Mouse (Mus musculus): ENCODE measurements around the gene Duoxa2.

The Duoxa2 gene

DNA sequence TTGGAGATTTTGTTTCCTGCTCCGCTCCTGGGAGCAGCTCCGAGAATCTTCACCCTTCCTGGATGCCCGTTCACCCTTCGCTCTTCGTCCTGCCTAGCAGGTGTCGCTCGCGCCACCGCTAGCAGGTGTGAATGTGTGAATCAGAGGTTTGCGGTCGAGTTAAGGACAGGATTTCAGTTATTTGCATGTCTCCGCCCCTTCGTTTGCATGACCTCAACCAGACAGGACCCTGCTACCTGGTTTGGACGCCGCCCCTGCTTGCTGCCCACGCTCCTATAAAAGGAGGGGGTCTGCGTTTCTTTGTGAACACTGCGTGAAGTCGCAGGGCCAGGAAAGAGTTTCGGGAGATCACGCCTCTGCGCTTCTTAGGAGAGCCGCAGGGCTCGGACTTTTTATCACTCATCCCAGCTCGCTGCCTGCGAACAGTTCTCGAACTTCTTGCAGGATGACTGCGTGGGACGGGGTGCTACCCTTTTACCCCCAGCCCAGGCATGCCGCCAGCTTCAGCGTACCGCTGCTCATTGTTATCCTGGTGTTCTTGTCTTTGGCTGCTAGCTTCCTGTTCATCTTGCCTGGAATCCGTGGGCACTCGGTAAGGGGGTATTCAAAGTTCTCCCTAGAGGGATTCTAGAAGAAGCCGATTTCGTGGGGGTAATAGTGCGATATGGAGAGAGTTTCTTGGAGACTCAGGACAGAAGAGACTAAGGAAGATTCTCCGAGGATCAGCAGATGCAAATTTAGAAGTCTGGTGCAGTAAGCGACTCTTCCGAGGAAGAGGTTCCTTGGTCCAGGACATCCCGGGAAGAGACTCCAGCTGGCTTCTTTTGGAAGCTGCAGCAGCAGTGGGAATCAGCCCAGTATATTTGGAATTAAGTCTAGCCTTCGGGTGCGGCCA is at the start of gene Duoxa2:
Duoxa2 (plus strand) TSS at position 305 of the 895 bp plus-strand sequence.
- no peak for DNase-seq (ENCODE audit: low read depth in 1 of 2, low spot score in 2 of 2)

- DNase-seq (ENCODE audit: low read depth in 1 of 2, low spot score in 2 of 2): no peak
Measured at GRCm38 (mm10) chr2:122255997-122256396, 42.7 kb upstream of the Duoxa2 start.

- DNase-seq (ENCODE audit: low read depth in 1 of 2, low spot score in 2 of 2): no peak
Measured at GRCm38 (mm10) chr2:122260729-122261128, 38.0 kb upstream of the Duoxa2 start.

DNA sequence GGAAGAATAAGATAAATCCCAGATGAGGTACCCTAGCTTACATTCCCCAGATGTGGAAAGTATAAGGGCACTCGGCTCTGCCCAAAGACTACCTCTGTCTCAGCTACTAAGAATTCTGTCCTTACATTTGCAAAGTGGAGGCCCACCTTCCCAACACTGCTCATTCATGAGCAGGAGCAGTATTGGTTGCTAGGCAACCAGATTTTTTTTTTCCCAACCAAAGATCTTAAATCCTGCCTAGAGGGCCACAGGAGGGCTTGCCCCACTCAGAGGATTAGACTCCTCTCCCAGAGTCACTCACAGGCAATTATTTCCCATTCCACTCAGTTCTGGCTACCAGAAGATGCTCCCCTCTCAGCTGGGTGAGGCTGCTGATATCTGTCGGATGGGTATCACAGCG is 34.0 kb upstream of the Duoxa2 start:
- DNase-seq (ENCODE audit: low read depth in 1 of 2, low spot score in 2 of 2): no peak

GRCm38 (mm10) chr2:122266407-122267193 is 32.1 kb upstream of the Duoxa2 start:
- no peak for DNase-seq (ENCODE audit: low read depth in 1 of 2, low spot score in 2 of 2)

DNA sequence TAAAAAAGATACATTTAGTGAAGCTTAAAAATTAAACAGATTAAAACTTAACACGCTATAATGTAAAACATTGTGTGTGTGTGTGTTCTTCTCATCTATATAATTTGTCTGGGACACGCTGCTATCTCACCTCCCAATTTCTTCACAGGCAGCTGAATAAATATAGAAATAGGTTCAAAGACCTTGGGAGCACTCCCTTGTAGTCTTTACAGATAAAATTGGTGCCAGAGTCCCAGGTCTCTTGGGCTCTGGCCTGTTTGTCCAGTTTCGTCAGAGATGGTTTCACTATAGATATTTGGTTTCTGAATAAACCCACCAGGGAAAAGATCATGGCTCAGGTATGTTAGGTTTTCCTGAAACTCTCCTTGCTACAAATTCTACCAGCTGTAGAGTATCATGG is 19.9 kb upstream of the Duoxa2 start:
- DNase-seq (ENCODE audit: low read depth in 1 of 2, low spot score in 2 of 2): no peak

DNA sequence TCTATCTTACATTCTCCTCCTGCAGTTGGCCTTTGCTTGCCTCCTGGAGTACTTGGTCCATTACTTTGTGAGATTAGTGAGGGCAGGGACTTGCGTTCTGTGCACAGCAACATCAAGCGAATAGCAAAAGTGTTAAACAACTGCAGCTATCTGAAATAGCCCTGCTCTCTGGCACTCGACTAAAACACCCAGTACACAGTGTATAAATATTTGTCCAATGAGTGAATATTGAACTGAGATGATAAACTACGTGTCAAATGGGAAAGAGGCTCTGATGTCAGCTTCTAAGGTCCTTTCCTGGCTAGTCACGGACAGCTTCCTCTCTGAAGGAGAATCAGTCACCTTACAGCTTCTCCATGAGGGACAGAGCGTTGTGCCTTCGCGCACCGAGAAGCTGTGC is 14.6 kb upstream of the Duoxa2 start:
- no peak for DNase-seq (ENCODE audit: low read depth in 1 of 2, low spot score in 2 of 2)

GRCm38 (mm10) chr2:122286137-122286536 is 12.6 kb upstream of the Duoxa2 start:
- DNase-seq (ENCODE audit: low read depth in 1 of 2, low spot score in 2 of 2): no peak

DNA sequence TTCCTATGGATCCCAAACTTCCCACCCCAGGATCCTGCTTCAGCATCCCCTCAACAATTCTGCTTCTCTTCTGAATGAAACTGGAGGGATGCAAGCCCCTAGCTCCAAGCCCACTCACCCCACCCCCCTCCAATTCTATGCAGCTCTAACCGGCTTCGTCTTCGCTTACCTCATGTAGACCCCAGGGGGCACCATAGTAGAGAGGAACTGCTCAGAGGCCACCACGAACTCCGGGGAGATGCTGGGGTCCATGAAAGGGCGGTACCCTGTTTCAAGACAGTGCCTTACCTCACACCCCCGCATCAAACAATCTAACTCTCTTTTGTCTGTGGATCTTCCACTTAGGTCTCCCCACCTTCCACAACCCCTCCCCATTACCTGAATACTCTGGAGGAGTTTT is 3.8 kb upstream of the Duoxa2 start:
- DNase-seq (ENCODE audit: low read depth in 1 of 2, low spot score in 2 of 2): no peak

DNA sequence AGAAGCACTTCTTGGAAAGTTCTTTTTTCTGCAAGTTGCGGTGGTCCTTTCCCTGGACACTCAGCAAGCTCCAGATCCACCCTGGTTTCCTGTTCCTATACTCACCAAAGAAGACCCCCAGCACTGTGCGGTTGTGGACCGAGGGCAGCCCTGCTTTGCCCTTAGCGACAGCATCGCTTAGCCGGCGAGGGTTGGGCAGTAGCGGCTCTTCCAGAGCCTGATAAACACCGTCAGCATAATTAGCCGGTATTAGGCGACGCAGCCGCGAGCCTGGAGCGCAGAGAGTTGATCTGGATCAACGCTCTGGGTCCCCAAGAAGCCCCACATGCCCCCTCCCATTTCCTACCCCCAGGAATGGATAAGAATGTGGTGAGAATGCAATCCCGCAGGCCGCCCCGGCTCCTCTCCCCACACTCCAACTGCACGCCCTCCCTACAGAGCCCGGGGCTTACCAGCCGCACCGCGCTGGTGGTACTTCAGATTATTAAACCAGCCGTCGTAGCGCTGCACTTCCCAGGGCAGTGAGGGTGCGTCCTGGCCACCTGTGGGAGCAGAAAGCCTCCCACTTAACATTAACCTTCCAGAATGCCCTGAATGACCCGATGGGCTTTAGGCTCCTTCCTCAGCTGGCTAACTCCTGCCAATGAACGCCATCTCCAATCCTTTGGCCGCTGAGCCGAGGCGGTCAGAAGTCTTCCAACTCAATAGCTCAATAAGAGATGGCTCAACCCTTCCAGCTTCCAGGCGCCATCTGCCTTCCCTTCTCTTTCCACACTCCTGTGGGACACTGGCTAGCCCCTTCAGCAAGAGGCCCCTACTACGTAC is 1.2 kb upstream of the Duoxa2 start:
- no peak for DNase-seq (ENCODE audit: low read depth in 1 of 2, low spot score in 2 of 2)

GRCm38 (mm10) chr2:122298096-122298499 is 602 bp upstream of the Duoxa2 start, which contains the start of gene Duox2:
TSS of gene Duox2 (minus strand) at chr2:122298449.
- no peak for DNase-seq (ENCODE audit: low read depth in 1 of 2, low spot score in 2 of 2)

GRCm38 (mm10) chr2:122299911-122300655 is 1.4 kb downstream of the Duoxa2 start:
- no peak for DNase-seq (ENCODE audit: low read depth in 1 of 2, low spot score in 2 of 2)

DNA sequence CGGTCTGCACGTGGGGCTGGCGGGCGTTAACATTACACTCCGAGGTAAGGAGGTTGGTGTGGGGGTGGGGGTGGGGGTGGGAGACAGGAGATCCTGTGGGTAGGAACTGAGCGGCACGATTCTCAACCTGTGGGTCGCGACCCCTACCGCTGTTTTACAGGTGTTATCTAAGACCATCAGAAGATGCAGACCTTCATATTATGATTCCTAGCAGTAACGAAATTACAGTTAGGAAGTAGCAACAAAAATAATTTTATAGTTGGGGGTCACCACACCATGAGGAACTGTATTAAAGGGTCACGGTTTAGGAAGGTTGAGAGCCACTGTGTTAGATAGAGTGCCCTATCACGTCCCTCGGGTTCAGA is 1.9 kb downstream of the Duoxa2 start:
- DNase-seq (ENCODE audit: low read depth in 1 of 2, low spot score in 2 of 2): no peak

DNA sequence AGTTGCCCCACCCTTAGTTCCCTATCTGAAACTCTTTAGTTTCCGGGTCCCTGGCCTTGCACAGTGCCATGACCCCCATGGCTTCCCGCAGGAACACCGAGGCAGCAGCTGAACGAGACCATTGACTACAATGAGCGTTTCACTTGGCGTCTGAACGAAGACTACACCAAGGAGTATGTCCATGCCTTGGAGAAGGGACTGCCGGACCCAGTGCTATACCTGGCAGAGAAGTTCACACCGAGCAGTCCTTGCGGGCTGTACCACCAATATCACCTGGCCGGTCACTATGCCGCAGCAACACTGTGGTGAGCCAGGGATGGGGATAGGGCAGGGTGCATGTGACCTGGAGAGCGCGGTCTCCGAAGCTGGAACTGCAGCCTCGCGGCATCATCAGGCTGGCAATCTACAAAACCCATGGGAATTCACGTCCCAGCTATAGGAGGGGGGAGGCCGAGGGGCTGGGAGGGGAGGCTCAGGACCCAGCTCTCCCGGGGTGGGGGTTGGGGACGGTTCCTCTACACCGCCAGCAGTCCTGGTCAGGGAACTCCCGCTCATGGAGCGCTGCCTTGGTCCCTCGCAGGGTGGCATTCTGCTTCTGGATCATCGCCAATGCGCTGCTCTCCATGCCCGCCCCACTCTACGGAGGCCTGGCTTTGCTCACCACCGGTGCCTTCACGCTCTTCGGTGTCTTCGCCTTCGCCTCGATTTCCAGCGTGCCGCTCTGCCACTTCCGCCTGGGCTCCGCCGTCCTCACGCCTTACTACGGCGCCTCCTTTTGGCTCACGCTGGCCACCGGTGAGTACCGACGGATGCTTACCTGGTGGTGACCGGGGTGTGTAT is 2.6 kb downstream of the Duoxa2 start:
- no peak for DNase-seq (ENCODE audit: low read depth in 1 of 2, low spot score in 2 of 2)

DNA sequence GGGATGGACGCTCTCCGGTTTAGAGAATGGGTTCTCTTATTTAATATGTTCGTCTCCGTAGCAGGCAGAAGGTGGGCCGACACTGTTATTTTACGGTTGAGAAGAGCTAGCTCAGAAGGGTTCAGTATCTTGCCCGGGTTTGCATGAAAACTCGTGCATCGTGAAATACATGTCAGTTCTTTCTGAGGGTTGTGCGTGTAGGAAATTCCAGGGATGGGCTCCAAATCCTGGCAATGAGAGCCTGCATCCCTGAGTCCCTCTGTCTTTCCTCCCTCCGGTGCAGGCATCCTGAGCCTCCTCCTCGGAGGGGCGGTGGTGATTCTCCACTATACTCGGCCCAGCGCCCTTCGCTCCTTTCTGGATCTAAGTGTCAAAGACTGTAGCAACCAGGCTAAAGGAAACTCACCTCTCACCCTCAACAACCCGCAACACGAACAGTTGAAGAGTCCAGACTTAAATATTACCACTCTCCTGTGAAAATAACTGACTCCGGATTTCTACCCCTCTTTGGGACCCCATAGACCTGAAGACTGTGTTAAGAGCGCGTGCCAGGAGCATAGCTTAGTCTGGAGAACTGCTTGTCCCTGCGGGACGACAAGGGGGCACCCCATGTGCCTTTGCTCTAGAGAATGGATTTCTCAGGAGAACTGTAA is 3.3 kb downstream of the Duoxa2 start:
- DNase-seq (ENCODE audit: low read depth in 1 of 2, low spot score in 2 of 2): no peak

- DNase-seq (ENCODE audit: low read depth in 1 of 2, low spot score in 2 of 2): peak in 1 of 2 experiments; percentile 42
Measured at GRCm38 (mm10) chr2:122302574-122303241, 4.0 kb downstream of the Duoxa2 start.

DNA sequence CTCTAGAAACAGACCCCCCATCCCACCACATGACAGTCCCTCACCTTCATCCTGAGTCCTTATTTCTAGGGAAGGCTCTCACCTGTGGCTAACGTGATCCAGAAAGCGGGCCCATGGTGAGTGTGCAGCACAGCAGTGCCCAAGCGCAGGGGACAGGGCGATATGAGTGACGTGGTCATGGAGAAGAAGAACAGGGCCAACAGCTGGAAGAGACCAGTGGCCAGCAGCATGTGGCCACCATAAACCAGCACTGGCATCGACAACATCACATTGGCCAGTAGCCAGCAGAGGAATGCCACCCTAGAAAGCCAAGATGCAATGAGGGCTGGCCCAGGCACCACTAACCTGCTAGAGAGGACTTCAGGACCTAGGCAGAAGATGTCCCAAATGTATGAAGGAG is 5.8 kb downstream of the Duoxa2 start:
- no peak for DNase-seq (ENCODE audit: low read depth in 1 of 2, low spot score in 2 of 2)

DNA sequence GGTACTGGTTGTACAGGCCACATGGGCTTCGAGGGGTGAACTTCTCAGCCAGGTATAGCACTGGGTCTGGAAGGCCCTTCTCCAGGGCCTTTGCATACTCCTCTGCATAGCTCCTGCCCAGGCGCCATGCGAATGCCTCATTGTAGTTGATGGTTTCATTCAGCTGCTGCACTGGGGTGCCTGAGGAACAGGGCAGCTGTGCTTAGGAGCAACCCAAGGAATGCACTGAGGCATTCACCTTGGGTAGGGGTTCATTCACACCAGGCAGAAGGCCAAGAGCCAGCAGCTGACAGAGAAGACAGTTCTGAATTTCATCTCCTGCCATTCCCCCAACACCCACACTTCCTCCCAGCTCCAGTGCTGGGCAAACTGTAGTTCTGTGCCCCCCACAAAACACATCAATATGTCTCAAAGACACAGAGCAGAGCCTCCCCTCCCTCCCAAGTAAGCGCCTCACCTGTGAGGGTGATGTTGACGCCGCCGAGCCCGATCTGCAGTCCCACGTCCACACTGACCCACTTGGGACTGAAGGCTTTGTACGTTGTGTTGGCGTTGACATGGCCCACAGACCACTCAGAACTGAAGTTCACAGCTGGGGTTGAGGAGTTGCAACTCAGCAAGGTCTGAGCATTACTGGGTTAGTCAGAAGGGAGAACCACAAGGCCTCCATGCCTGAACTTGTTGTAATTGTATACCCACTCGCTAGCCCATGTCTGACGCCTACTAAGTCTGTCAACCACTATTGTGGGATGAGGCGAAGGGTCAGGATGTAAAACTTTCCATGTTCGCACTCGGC is 6.6 kb downstream of the Duoxa2 start:
- DNase-seq (ENCODE audit: low read depth in 1 of 2, low spot score in 2 of 2): no peak
